Mouse (Mus musculus) WW6 (cell line): ENCODE results near the gene Yipf3.

Experiments
- DNase-seq: peaks from one replicate; pipeline ENCODE4 v3.0.0-alpha.2; 2013; ENCODE audit warnings: low read depth, low spot score

Gene Yipf3

GRCm38 (mm10) chr17:46283911-46284310, 36.0 kb downstream of the Yipf3 start:
- no peak for DNase-seq

DNA sequence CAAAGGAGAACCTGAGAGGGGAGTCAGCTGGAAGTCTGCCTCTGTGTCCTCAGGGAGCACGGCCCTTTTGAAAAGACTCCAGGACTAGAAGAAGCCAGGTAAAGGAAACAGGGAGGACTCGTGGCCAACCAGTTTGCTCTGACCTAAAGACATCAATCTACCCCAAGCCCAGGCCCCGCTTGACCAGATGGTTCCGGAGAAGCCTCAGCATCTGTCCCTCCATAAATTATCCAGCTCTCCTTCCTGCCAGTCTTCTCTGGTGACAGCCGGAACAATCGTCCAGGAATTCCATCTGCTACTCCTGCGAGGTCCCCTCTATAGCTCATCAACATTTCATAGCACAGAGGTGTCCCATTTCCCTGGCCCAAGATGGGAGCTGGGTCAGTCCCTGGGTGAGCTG, 36.8 kb downstream of the Yipf3 start:
- DNase-seq: no peak

- DNase-seq: no peak
These were observed 37.5 kb downstream of the Yipf3 start for GRCm38 (mm10) chr17:46285407-46285806.

DNA sequence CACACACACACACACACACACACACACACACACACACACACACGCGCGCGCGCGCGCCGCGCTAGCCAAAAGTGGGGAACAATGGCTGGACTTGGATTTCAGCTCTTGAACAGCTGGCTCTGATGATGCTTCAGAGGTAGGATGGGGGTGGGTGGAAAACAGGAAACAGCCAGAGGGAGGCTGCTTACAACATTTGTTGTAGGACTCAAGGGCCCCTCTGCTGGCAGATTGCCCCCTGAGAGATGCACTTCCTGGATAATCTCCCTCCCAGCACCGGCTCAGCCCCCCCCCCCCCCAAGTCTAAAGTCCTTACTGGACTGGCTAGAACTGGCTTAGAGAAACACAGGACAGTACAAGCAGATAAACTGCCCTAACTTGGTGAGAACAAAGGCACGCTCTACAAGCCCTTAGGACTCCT, 39.8 kb downstream of the Yipf3 start:
- DNase-seq: no peak

GRCm38 (mm10) chr17:46296601-46297000, 48.7 kb downstream of the Yipf3 start:
- no peak for DNase-seq

DNA sequence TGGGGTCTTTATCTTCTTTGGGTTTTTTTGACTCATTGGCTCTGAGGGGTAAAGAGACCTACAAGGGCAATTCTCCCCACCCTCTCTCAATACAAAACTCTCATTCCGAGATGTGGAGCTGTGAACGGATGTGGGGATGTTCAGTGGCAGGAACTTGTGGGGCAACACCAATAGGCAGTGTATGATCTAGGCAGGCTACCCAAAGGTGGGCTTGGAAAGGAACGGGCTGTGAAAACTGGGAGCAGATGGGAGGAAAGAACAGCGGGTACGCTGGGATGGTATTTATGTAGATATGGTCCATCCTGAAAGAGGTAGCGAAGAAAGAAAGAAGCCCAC, 49.1 kb downstream of the Yipf3 start:
- no peak for DNase-seq

GRCm38 (mm10) chr17:46297364-46298219, 49.7 kb downstream of the Yipf3 start, which contains the start of gene Dlk2:
Gene Dlk2, plus strand, starts transcription at chr17:46297421.
- DNase-seq: no peak

- peak; percentile 81 for DNase-seq
These were observed 50.5 kb downstream of the Yipf3 start for GRCm38 (mm10) chr17:46298220-46298913.

GRCm38 (mm10) chr17:46301892-46302291, 54.0 kb downstream of the Yipf3 start:
- no peak for DNase-seq
